Mouse (Mus musculus) MEL (cell line): Measurements from ENCODE around the gene Cacng1. TPM values are rescaled to one million over a fixed set of nuclear protein-coding genes. Genes with fewer than 3 reads are reported as not detected.

Experiments
- DNase-seq: peaks from one replicate; pipeline ENCODE4 v3.0.0; 2011; ENCODE audit warnings: low read depth, low spot score
- H3K27ac ChIP-seq: 2 replicates; pipeline ENCODE4 v1.5.1; 2012; ENCODE audit warnings: low read depth, mild to moderate bottlenecking, control low read depth, low read length, moderate library complexity; ENCODE audit not compliant: control insufficient read depth
- H3K27me3 ChIP-seq, 2 experiments: fragments of 150-350 bp in 1 of 2; sonication (generic) in 1 of 2; 2 replicates each; pipeline ENCODE4 v1.6.1; 2012; ENCODE audit warnings: low read length in 2 of 2, mild to moderate bottlenecking in 2 of 2, improper control_type of control experiment in 1 of 2, moderate library complexity in 1 of 2; ENCODE audit not compliant: insufficient read depth in 2 of 2, control insufficient read depth in 1 of 2
- H3K36me3 ChIP-seq, 2 experiments: 2 replicates each; pipeline ENCODE4 v1.6.1; 2012 to 2014; ENCODE audit warnings: low read length in 2 of 2, improper control_type of control experiment in 1 of 2, inconsistent platforms in 1 of 2, mild to moderate bottlenecking in 1 of 2; ENCODE audit not compliant: insufficient read depth in 2 of 2, control insufficient read depth in 1 of 2
- H3K4me1 ChIP-seq, 2 experiments: fragments of 150-350 bp in 1 of 2; sonication (generic) in 1 of 2; 2 replicates each; pipeline ENCODE4 v1.6.1; 2012; ENCODE audit warnings: low read length in 2 of 2, improper control_type of control experiment in 1 of 2, mild to moderate bottlenecking in 1 of 2; ENCODE audit not compliant: insufficient read depth in 2 of 2, control insufficient read depth in 1 of 2
- H3K4me3 ChIP-seq, 2 experiments: fragments of 150-350 bp in 1 of 2; sonication (generic) in 1 of 2; 2 replicates each; pipeline ENCODE4 v1.5.1; 2012; ENCODE audit warnings: low read depth in 2 of 2, low read length in 2 of 2, mild to moderate bottlenecking in 2 of 2, moderate library complexity in 2 of 2, control low read depth in 1 of 2, improper control_type of control experiment in 1 of 2; ENCODE audit not compliant: control insufficient read depth in 1 of 2, insufficient read depth in 1 of 2
- H3K79me2 ChIP-seq: 2 replicates; pipeline ENCODE4 v1.6.1; 2012; ENCODE audit warnings: mild to moderate bottlenecking, low read length, moderate library complexity; ENCODE audit not compliant: control insufficient read depth, poor library complexity, insufficient read depth
- H3K9ac ChIP-seq: 2 replicates; pipeline ENCODE4 v1.6.1; 2012; ENCODE audit warnings: low read depth, mild to moderate bottlenecking, control low read depth, low read length, moderate library complexity; ENCODE audit not compliant: control insufficient read depth, poor library complexity, severe bottlenecking
- H3K9me3 ChIP-seq: fragments of 150-350 bp; sonication (generic); replicated peaks from 2 replicates; pipeline ENCODE4 v1.6.1; 2012; ENCODE audit warnings: mild to moderate bottlenecking, low read length, improper control_type of control experiment, moderate library complexity; ENCODE audit not compliant: insufficient read depth
- BHLHE40 ChIP-seq: IDR thresholded peaks from 2 replicates; pipeline ENCODE4 v1.6.1; 2012; ENCODE audit warnings: low read depth, mild to moderate bottlenecking, inconsistent platforms, low read length, improper control_type of control experiment, borderline replicate concordance
- CHD1 ChIP-seq: IDR thresholded peaks from 2 replicates; pipeline ENCODE4 v1.6.1; 2012; ENCODE audit warnings: low read depth, mild to moderate bottlenecking, inconsistent platforms, low read length, improper control_type of control experiment
- CHD2 ChIP-seq: IDR thresholded peaks from 2 replicates; pipeline ENCODE4 v1.6.1; 2011; ENCODE audit warnings: low read length, improper control_type of control experiment
- E2F4 ChIP-seq: IDR thresholded peaks from 2 replicates; pipeline ENCODE4 v1.6.1; 2011; ENCODE audit warnings: low read depth, low read length, improper control_type of control experiment, borderline replicate concordance
- ELF1 ChIP-seq: IDR thresholded peaks from 2 replicates; pipeline ENCODE4 v1.6.1; 2014; ENCODE audit warnings: low read depth, mild to moderate bottlenecking, inconsistent platforms, low read length, improper control_type of control experiment, moderate library complexity
- EP300 ChIP-seq, 2 experiments: IDR thresholded peaks; 2 replicates each; pipeline ENCODE4 v1.6.1; 2011; ENCODE audit warnings: improper control_type of control experiment in 2 of 2, low read length in 2 of 2, low read depth in 1 of 2, mild to moderate bottlenecking in 1 of 2
- ETS1 ChIP-seq: IDR thresholded peaks from 2 replicates; pipeline ENCODE4 v1.6.1; 2012; ENCODE audit warnings: low read depth, mild to moderate bottlenecking, inconsistent platforms, low read length, improper control_type of control experiment, moderate library complexity
- GABPA ChIP-seq: IDR thresholded peaks from 2 replicates; pipeline ENCODE4 v1.6.1; 2012; ENCODE audit warnings: low read depth, mild to moderate bottlenecking, inconsistent platforms, low read length, improper control_type of control experiment, moderate library complexity
- HCFC1 ChIP-seq: IDR thresholded peaks from 2 replicates; pipeline ENCODE4 v1.6.1; 2012; ENCODE audit warnings: low read depth, mild to moderate bottlenecking, inconsistent platforms, low read length, improper control_type of control experiment, moderate library complexity
- JUND ChIP-seq: IDR thresholded peaks from 2 replicates; pipeline ENCODE4 v1.6.1; 2011; ENCODE audit warnings: low read depth, mild to moderate bottlenecking, improper control_type of control experiment, low read length
- KAT2A ChIP-seq: conservative IDR thresholded peaks from 2 replicates; pipeline ENCODE4 v1.6.1; 2012; ENCODE audit warnings: low read depth, low read length, improper control_type of control experiment, inconsistent platforms
- MAX ChIP-seq: IDR thresholded peaks from 2 replicates; pipeline ENCODE4 v1.6.1; 2011; ENCODE audit warnings: low read length, improper control_type of control experiment
- MAZ ChIP-seq: IDR thresholded peaks from 2 replicates; pipeline ENCODE4 v1.6.1; 2012; ENCODE audit warnings: low read depth, mild to moderate bottlenecking, inconsistent platforms, low read length, improper control_type of control experiment
- MYB ChIP-seq: IDR thresholded peaks from 2 replicates; pipeline ENCODE4 v1.6.1; 2011; ENCODE audit warnings: mild to moderate bottlenecking, low read depth, low read length, improper control_type of control experiment
- MYC ChIP-seq: IDR thresholded peaks from 2 replicates; pipeline ENCODE4 v1.6.1; 2011; ENCODE audit warnings: low read depth, mild to moderate bottlenecking, low read length, improper control_type of control experiment, moderate library complexity
- NELFE ChIP-seq: IDR thresholded peaks from 2 replicates; pipeline ENCODE4 v1.6.1; 2011; ENCODE audit warnings: low read depth, low read length, improper control_type of control experiment
- POLR2AphosphoS2 ChIP-seq: IDR thresholded peaks from 2 replicates; pipeline ENCODE4 v1.6.1; 2011; ENCODE audit warnings: low read length, improper control_type of control experiment
- POLR2AphosphoS5 ChIP-seq: IDR thresholded peaks from 2 replicates; pipeline ENCODE4 v1.6.1; 2012; ENCODE audit warnings: low read depth, borderline replicate concordance, mild to moderate bottlenecking, inconsistent platforms, low read length, moderate library complexity, mixed read lengths
- RAD21 ChIP-seq: IDR thresholded peaks from 2 replicates; pipeline ENCODE4 v1.6.1; 2011; ENCODE audit warnings: mild to moderate bottlenecking, low read depth, low read length, improper control_type of control experiment
- SIN3A ChIP-seq: IDR thresholded peaks from 2 replicates; pipeline ENCODE4 v1.6.1; 2012; ENCODE audit warnings: low read length, improper control_type of control experiment, inconsistent platforms
- TAL1 ChIP-seq: IDR thresholded peaks from 2 replicates; pipeline ENCODE4 v1.6.1; 2012; ENCODE audit warnings: mild to moderate bottlenecking, inconsistent platforms, low read length, moderate library complexity, mixed read lengths
- TCF12 ChIP-seq: IDR thresholded peaks from 2 replicates; pipeline ENCODE4 v1.6.1; 2014; ENCODE audit warnings: low read depth, mild to moderate bottlenecking, inconsistent platforms, low read length, improper control_type of control experiment, moderate library complexity
- UBTF ChIP-seq: IDR thresholded peaks from 2 replicates; pipeline ENCODE4 v1.6.1; 2012; ENCODE audit warnings: low read depth, mild to moderate bottlenecking, inconsistent platforms, low read length, improper control_type of control experiment, moderate library complexity, borderline replicate concordance; ENCODE audit not compliant: insufficient read depth
- USF1 ChIP-seq: IDR thresholded peaks from 2 replicates; pipeline ENCODE4 v1.6.1; 2014; ENCODE audit warnings: low read depth, mild to moderate bottlenecking, inconsistent platforms, low read length, improper control_type of control experiment, moderate library complexity
- ZC3H11A ChIP-seq: IDR thresholded peaks from 2 replicates; pipeline ENCODE4 v1.6.1; 2012; ENCODE audit warnings: low read depth, mild to moderate bottlenecking, inconsistent platforms, low read length, improper control_type of control experiment
- ZMIZ1 ChIP-seq: IDR thresholded peaks from 2 replicates; pipeline ENCODE4 v1.6.1; 2012; ENCODE audit warnings: low read depth, mild to moderate bottlenecking, inconsistent platforms, low read length, improper control_type of control experiment, moderate library complexity
- ZNF384 ChIP-seq: IDR thresholded peaks from 2 replicates; pipeline ENCODE4 v1.6.1; 2012; ENCODE audit warnings: low read depth, mild to moderate bottlenecking, inconsistent platforms, low read length, improper control_type of control experiment
- polyA plus RNA-seq, 2 experiments: library from polyadenylated mRNA; stranded (reverse) in 1 of 2; unstranded in 1 of 2; fragments of >175 nt in 1 of 2; fragments of >200 nt in 1 of 2; gene quantifications; 2 replicates each; pipeline versions ENCODE4 v1.2.1 to v1.2.4; 2012; ENCODE audit warnings: low replicate concordance in 2 of 2, low read depth in 1 of 2; ENCODE audit not compliant: insufficient read length in 2 of 2, insufficient read depth in 1 of 2, missing spikeins in 1 of 2
- total RNA-seq: library from RNA; depleted of rRNA; stranded (reverse); fragments of 300-350 nt; gene quantifications from 2 replicates; pipeline ENCODE4 v1.2.3, GENCODE M21; 2012

Gene Cacng1
- total and polyA plus RNA-seq, 3 experiments: not detected

DNA sequence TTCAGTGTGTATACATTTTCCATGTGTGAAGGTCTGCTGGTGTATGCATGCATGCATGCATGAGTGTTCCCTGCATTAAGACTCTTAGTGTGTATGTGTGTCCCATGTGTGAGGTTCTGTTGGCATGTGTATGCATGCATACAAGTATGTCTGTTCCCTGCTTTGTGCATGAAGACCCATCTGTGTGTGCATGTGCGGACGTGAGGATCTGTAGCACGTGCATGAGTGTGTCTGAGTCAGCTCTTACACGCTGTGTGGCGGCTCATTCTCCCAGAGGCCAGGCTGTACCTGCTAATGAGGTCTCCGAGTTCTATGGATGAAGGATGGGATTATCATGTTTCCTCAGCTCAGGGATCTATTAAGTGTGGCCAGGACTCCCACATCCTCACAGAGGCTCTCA, 11.3 kb downstream of the Cacng1 start:
- no peaks in the 10 kb centered on the region; a peak in 1 of 4 replicates for H3K27me3 ChIP-seq
- no peak overlapping the region for H3K27ac ChIP-seq
- H3K79me2 ChIP-seq: no peaks in the 10 kb centered on the region
- no peak for TF ChIP-seq TAL1
- no peak for TF ChIP-seq TCF12
- TF ChIP-seq CHD1: no peak
- no peak for TF ChIP-seq GABPA
- no peak for TF ChIP-seq KAT2A
- no peak for TF ChIP-seq CHD2
- no peak for TF ChIP-seq ELF1
- no peak for TF ChIP-seq MYC
- no peak for TF ChIP-seq SIN3A
- TF ChIP-seq MAZ: no peak
- TF ChIP-seq JUND: no peak
- no peak for TF ChIP-seq ZNF384
- TF ChIP-seq E2F4: no peak
- no peak for TF ChIP-seq ZMIZ1
- TF ChIP-seq HCFC1: no peak
- TF ChIP-seq BHLHE40: no peak
- TF ChIP-seq EP300 (IDR thresholded peaks at IDR 0.05; ENCODE audit: low read depth in 1 of 2, low read length in 2 of 2): no peak
- H3K9ac ChIP-seq: no peak overlapping the region
- H3K9me3 ChIP-seq: no peaks in the 10 kb centered on the region
- H3K4me1 ChIP-seq: no peaks in the 10 kb centered on the region
- no peaks in the 10 kb centered on the region for H3K36me3 ChIP-seq
- no peak overlapping the region for H3K4me3 ChIP-seq
- no peak for DNase-seq

- TF ChIP-seq RAD21 (no peak), MAZ (no peak), ZMIZ1 (no peak), E2F4 (no peak), ELF1 (no peak), USF1 (no peak), POLR2AphosphoS2 (no peak), GABPA (no peak), ZC3H11A (no peak), SIN3A (no peak), POLR2AphosphoS5 (no peak), NELFE (no peak), ETS1 (no peak), EP300 (IDR thresholded peaks at IDR 0.05; ENCODE audit: low read depth in 1 of 2, low read length in 2 of 2) (no peak), MAX (no peak), MYB (no peak), UBTF (no peak)
- TF ChIP-seq, all 39 proteins: peak for 0
- no peaks in the 10 kb centered on the region for H3K36me3 ChIP-seq
- H3K9ac ChIP-seq: no peak overlapping the region
- DNase-seq: no peak
- H3K4me3 ChIP-seq: no peak overlapping the region
- no peaks in the 10 kb centered on the region for H3K79me2 ChIP-seq
- no peaks in the 10 kb centered on the region for H3K4me1 ChIP-seq
- H3K27ac ChIP-seq: no peak overlapping the region
- H3K27me3 ChIP-seq: no peaks in the 10 kb centered on the region
- no peaks in the 10 kb centered on the region for H3K9me3 ChIP-seq
Measured at GRCm38 (mm10) chr11:107703272-107704134, 12.8 kb downstream of the Cacng1 start.
